Mouse (Mus musculus) 416B (cell line): ENCODE results near the gene Smox.

Experiments
- DNase-seq: peaks from one replicate; pipeline ENCODE4 v3.0.0; 2011; ENCODE audit warnings: low read depth

Smox gene

DNA sequence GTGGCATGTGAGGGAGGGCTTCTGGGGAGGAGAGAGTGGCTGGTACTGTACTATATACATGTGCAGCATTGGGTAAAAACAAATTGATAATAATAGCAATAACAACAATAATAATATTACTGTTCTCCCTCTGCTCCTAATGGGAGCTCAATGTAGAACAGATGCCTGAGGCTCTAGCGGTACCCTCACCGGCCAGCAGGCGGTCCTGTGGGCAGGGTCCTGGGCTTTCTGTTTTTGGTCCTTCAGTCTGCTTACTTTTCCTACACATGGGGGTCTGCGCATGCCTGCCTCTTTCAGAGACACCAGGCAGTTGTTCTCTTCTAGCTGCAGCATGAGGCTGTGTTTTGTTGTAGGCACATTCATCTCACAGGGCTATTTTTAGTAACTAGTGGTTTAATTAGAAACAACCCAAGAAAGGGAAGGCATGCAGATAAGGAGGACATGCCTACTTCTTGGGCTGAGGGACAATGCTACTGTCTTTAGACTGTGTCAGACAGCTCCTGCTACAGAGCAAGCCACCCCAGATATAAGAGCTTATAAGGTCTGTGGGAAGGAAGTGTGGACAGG is 22.8 kb downstream of the Smox start:
- DNase-seq, result peak; percentile 55

DNA sequence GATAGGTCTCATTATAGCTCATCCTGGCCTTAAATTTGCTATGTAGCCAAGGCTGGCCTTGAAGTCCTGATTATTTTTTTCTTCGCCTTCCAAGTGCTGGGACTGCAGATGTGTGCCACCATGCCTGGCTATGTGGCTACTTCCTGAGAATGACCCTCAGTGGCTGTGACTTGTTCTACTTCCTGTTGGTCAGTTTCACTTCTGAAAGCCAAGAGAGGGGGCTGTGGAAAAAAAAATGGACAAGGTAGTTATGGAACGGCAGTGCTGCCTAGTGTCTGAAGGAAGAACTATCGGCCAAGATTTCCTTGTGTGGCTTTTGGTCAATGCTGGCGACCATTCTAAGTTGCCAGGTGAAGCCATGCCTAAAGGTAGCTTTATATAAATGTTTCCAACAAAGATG is 26.3 kb downstream of the Smox start:
- peak; percentile 73 for DNase-seq

DNA sequence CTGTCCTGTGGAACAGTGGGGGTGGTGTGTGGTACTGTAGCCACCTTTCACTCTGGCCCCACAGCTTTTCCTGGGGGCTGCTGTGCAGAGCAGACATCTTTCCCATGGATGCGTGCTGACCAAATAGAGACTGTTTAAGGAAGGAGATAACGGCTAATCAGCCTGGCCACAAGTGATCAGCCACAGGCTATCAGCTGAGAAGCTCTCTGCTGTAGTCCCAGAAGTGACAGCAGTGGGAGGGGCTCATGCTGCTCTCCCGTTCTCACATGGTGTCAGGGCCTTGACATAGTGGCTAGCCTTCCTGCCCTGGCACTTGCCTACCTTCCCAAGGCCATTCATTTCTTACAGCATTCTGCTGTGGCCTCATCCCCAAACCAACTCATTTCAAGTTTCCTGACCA is 27.5 kb downstream of the Smox start:
- DNase-seq, result peak; percentile 69

DNA sequence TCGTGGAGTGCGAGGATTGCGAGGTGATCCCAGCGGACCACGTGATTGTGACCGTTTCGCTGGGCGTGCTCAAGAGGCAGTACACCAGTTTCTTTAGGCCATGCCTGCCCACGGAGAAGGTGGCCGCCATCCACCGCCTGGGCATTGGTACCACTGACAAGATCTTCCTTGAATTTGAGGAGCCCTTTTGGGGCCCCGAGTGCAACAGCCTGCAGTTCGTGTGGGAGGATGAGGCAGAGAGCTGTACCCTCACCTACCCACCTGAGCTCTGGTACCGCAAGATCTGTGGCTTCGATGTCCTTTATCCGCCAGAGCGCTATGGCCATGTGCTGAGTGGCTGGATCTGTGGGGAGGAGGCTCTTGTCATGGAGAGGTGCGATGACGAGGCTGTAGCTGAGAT is 29.4 kb downstream of the Smox start:
- DNase-seq, result no peak

DNA sequence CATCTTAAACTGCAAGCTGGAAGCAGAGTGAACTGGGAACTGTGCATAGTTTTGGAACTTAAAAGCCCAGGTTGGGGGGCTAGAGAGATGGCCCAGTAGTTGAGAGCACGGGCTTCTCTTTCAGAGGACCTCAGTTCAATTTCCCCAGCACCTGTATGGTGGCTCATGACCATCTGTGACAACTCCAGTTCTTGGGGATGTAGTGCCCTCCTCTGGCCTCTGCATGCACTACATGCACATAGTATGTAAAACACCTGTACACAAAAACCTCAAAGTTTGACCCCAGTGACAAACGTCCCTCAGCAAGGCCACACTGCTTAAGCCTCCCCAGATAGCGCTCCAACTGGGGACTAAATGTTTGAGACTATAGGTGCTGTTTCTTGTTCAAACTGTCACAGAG is 35.8 kb downstream of the Smox start:
- DNase-seq, result peak; percentile 65

DNA sequence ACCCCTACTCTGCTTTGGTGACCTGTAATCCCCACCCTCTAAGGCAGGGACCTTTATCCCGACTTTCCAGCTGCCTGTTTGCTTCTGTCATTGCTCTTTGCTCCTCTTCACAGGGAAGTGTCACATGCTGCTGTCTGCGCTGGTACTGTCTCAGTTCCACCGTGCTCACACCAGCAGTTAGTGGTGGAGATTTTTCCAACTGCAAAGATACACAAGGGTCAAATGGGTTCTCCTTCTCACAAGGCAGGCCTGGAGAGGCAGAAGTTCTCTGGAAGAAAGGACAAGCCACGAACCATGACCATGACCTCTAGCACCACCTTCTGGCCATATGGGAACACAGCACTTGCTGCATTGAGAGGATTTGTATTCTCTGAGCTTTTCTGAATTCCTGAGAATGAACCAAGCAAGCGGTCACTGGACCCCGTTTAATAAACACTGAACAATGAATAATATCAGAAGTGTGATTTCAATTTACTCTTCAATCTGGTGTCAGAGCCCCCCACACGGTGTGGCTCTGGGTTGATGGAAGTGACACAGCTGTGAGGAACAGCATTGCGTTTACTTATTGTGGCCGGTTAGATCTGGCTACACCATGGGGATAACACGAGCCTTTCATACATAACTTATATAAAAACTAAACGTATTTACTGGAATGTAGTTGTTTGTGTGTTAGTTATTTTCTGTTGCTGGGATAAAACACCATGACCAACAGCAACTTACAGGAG is 38.8 kb downstream of the Smox start:
- DNase-seq, result peak; percentile 78

DNA sequence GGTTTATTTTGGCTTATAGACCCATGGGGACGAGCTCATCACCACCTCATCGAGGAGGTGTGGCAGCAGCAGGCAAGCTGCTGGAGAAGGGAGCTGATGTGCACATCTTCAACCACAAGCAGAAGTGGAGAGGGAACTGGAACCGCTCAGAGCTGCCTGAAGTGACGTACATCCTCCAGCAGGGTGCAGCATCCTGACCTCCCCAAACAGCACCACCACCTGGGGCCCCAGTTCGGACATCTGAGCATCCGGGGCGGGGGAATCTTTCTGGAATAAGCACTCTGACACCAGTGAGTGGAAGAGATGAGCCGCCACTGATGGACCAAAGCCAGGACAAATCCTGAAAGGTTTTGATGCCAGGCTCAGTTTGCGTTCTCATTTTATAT is 39.3 kb downstream of the Smox start:
- DNase-seq, result peak; percentile 86

DNA sequence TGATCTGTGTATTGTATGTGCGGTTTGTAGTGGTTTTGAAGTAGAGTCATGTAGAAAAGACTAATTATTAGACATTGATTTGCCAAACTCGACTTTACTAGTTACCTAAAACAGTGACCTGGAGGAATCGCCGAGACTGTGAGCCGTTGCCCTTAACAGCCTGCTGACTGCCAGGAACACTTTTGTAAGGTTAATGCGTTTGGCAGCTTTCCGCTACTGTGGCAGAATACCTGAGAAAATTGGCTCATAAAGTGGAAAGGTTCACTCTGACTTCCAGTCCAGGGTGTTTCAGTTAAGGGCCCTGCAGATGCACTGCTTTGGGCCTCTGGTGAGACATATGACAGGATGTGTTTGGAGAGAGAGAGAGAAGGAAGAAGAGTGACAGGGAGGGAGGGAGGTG is 40.0 kb downstream of the Smox start:
- no peak for DNase-seq

DNA sequence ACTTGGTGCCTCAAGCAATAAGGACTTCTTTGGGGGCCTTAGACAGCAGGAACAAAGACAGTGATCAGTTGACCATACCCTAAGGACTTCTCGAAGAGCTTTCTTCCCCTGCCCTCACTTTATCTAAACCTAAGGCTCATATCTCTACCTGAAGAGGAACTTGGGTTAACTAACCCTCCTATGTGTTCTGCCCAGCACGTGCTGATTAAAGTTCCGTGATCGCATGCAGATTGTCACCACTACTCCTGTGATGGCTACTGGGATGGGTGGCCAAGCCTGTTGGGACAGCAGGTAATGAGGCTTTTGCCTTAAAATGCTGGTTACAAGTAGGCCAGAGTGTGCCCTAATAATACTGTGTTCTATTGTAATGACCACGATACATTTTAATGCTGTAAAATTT is 43.9 kb downstream of the Smox start:
- no peak for DNase-seq

DNA sequence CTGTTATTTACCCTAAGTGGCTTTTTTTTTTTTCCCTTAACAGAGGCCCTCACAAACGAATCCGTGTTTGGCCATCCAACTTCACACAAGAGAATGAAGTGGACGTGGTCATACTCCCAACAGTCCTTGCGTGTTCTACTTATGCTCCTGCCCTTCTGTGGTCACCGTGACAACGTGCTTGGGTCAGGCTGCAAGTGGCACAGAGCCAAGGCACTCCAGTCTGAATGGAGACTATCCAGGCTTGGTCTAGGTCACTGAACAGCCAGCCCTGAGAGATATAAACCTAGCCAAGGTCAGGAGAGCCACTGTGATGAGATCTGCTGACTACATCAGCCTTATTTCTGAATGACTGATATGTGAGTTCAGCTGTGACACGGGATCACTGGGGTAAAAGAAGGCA is 47.0 kb downstream of the Smox start:
- peak; percentile 55 for DNase-seq

DNA sequence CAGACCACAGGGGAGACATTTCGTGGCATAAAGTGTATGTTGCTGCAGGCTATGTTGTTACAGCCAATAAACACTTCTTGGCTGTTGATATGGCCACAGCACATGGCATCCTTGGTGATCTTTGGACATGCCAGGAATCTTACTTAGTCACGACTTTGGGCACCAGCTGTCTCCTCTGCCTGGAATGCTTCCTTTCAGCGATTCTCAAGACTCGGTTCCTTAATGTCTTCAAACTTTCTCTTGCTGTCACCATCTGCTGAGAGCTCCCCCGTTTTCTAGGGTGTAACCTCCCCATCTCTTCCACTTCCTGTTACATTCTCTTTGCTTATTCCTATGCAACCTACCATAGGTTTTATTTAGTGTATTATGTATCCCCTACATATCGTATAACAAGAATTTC is 48.5 kb downstream of the Smox start:
- no peak for DNase-seq

DNA sequence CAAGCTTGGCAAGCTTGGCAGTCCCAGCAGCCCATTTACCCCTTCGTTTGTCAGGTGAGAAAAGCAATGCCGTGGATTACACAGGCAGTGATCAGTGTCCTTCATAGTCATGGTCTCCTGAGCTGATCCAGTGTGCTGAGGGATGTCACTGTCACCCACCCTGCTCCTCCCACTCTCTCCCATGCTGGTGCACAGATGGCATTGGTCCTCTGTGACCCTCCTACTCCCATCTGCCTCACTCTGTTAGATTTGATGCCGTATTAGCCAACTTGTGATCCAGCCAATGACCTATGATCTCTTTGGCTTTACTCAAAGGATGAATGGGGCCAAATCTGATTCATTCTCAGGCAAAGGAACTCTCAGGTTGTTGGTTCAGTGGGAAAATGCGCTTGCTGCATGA is 50.4 kb downstream of the Smox start:
- DNase-seq, result no peak

DNA sequence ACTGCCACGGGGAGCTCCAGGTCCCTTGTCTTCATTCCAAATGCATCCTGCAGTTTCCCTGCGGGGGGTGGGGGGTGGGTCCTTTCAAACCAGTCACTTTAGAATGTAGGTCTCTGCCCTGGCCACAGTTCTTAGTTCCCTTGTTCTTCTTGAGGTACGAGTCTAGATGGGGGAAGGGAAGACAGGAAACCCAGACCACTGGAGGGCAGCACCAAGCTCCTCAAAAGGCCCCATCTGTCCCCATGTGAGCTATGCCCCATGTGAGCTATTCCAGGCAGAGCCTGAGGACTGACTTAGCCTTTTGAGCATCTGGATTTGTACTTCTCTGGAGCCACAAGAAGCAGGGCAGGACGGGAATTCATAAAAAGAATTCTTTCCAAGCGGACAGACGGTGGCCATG is 51.2 kb downstream of the Smox start:
- DNase-seq, result peak; percentile 43

DNA sequence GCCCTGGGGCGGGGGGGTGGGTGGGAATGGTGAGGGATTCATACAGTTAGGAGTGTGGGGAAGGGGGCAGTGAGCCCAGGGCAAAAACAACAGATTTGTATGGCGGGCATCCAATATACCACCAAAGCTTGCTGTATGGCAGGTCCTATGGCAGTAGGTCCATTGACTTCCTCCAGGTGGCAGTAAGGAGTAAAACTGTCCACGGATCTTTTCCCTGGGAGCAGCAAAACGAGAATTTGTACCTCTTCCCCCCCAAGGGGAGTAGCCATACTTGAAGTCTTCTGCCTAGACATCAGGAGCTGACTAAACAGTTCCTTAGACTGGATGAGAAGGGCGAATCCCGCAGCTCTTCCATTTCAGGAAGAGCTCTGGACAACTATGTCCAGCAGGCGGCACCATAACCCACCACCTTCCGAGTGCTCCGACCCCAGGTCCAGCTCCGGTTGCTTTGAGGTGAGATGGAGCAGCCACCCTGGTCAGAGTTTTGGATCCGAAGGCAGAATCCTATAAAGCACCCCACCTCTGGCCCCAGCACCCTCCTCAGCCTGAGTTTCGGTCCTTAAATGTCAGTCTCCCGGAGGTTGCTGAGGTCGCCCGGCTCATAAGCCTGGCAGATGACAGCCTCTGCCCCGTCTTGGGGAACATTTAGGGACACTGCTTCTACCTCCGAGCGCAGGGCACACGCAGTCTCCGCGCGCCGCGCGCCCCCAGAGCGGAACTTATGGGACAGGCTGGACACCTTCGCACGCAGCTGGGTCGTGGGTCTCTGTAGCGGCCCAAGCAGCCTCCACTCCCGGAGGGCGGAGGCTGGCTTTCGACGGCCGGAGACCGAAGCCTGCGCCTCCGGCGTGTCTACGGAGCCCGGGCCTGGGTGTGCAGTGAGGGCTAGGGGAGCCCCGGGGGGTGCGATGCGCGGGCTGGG is 54.4 kb downstream of the Smox start:
- peak; percentile 66 for DNase-seq

DNA sequence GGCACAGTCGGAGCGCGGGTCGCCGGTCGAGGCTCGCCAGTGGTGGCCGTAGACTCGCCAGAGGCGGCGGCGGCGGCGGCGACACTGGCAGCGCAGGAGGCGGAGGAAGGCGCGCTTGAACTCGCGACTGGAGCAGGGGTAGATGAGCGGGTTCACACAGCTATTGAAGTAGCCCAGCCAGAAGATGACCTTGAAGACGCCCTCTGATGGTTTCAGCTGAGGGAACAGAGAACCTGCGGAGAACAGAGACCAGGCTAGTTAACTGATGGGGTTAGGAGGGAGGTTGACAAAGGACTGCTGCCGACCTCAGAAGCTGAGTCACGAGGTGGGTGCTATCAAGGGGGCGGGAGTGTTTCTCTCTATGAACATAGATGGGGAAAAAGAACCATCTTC is 55.0 kb downstream of the Smox start:
- DNase-seq, result no peak

DNA sequence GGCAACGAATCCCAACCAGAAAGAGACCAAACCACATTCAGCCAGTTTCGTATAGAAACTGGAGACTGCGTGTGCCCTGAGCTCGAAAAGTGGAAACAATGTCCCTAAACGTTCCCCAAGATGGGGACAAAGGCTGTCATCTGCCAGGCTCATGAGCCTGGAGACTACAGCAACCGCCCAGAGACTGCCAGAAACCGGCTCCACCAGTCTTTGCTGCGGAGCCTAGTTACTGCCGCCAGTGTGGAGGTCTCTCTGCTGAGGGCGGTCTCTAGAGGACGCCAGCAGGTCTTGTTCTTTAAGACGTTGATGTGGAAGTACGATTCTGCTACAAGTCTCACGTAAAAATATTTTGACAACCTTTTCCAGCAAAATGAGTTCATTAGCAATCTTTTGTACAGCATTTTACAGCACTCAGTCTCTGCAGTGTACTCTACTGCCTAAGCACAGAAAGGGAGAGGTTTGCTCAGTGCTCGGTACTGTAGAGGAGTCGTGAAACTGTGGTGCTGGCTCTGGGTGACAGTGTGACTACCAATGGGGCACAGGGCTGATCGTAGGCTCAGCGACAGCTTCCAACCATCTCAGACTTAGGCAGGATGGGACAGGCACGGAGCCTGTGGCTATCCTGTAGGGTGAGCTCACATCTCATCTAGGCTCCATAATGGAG is 55.6 kb downstream of the Smox start:
- DNase-seq, result no peak

DNA sequence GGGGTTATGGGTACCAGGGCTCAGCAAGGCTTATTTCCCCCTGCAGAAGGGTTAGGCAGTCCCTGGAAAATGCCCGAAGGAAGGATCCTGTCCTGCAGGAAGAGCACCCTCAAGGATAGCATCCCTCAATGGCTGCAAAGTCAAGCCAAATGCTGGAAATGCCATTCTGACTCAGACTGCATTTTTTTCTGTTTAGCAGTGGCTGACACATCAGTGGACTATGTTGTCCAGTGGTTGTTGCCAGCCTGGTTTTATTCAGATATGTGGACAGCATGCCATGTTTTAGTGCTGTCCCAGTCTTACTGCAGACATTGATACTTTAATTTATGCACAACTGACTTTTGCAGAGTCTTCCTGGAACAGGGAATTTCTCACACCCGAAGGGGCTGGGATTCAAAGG is 57.0 kb downstream of the Smox start:
- no peak for DNase-seq

DNA sequence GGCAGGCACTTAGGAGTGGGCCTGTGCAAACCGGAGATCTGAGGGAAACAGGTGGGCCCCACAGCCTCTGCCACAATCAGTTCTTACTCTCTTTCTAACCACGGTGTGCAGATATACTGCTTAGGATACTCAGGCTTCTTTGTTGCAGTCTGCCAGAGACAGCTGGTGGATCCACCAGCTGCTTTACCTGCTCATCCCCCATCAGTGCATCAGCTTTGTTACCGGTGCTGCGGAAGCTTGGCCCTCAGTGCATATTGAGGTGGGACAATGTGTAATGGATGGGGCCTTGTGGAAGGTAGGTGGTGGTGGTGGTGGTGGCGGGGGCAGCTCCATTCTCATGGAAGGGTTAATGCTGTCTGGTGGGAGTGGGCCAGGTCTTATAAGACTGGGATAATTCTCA is 57.8 kb downstream of the Smox start:
- DNase-seq, result no peak

DNA sequence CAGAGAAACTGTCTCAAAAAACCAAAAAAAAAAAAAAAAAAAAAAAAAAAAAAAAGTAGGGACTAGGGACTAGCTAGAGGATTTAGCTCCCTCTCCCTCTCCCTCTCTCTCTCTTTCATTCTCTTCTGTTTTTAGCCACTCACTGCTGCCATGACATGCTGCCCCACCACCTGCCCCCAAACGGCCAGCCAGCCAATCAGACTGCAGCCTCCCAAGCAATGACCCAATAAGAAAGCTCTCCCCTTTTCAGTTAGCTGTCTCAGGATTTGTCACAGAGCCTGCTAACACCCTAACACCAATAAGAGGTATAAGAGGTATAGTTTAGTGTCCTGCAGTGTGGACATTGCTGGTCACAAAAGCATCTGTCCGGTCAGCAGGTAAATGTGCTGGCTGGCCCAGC is 59.2 kb downstream of the Smox start:
- no peak for DNase-seq

DNA sequence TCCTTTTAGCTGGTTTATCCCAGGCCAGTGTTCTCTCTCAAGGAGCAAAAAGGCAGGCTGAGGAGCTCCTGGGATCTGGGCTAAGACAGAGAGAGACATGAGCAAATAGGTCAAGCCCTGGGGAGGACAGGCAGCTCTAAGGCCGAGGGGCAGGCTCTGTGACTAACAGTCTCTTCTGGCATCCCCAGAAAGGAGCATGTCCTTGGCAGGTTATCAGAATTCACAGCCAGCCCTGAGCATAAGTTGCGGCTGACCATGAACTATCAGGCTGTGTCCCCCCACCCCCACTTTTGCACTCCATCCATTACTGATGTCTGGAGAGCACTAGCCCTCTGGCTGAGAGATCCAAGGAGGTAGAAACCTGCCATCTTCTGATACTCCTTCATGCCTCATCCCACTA is 59.6 kb downstream of the Smox start:
- DNase-seq, result no peak

DNA sequence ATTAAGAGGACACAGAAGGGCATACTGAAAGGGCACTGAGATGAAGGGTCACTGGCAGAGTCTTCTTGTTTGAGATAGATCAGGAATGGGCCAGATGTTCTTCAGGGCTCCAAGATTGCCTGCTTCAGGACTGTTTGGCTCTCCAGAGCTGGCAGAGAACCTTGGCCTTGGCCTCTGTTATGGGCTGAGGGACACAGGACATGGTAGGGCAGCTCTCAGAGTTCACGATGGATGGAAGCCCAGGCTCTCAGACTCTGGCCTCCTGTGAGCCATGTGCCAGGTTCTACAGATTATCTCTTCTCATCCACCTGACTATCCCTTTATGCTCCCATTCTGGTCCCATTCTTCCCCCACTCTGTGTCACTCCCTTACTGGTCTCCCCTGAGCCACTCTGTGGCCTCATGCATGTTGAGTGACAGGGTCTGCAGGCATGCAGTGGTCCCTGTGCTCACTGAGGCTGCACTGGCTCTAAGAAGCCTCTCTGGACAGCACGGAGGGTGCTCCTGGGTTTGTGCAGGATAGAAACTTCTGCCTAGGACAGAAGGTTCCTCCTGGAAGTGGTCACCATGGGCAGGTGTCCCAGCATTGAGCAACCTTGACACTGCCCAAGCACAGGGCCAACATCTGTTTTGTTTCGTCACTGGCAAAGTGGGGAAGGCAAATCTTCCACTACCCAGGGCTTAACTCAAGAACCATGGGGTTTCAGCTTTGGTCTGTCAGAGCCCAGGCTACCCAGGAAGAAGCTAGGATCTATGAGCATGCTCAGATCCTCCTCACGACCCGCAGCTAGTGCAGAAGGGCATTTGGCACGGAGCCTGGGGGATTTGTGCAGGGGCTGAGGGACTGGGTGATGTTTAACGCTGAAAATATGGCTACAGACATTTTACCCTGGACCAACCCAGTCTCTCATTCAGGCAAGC is 60.7 kb downstream of the Smox start:
- DNase-seq, result no peak
